Mouse (Mus musculus): ENCODE data around the gene Nav2.

- no peak for TF ChIP-seq CTCF (IDR thresholded peaks at IDR 0.05; ENCODE audit: borderline replicate concordance, extremely low read depth, insufficient read depth, insufficient read length)
- no peak for TF ChIP-seq POLR2A (IDR thresholded peaks at IDR 0.05; ENCODE audit: borderline replicate concordance, extremely low read depth, insufficient read depth, insufficient read length, poor library complexity, severe bottlenecking)
Measured at GRCm38 (mm10) chr7:49082585-49083165, 174.2 kb downstream of the Nav2 start.
